Mouse (Mus musculus) spleen, adult 18-20 months (tissue): Measurements from ENCODE around the gene Tubb1.

Source experiments
- DNase-seq, 2 experiments: peaks; one replicate each; pipeline ENCODE4 v3.0.0; 2022; ENCODE audit warnings: mixed read lengths in 2 of 2

Gene Tubb1

DNA sequence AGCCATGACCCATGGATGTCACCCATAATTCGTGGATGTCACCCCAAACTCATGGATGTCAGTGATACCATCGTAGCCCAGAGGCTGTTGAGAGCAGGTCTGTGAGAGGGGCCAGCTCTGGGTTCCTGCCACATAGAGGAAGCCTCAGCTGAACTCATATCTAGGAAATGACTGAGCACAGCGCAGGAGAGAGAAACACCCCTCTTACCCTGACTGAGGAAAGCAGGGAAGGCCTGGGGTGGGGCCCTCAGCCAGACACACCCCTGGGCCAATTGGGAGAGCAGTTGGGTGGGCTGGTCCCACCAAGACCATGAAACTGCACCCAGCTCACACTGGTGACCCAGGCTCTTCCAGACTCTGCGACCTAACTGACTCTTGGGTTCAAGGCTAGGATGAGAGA is at the start of gene Tubb1:
Tubb1 (plus strand) TSS at position 343 of the 400 bp plus-strand sequence.
- no peak for DNase-seq

DNA sequence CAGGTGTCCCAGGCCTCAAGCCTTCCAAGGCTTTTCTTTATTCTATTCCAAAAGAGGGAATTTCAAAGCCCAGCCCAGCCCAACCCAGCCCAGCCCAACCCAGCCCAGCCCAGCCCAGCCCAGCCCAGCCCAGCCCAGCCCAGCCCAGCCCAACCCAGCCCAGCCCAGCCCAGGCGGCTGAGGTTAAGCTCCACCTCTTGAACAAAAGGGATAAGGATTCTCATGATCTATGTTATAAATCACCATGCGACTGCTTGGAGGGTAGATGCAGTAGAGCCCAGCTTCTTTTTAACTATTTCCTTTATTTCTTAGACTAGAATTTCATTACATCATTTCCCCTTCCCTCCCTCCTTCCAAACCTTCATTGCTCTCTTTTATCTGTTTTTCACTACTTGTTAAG is 40.3 kb upstream of the Tubb1 start:
- no peak for DNase-seq

DNA sequence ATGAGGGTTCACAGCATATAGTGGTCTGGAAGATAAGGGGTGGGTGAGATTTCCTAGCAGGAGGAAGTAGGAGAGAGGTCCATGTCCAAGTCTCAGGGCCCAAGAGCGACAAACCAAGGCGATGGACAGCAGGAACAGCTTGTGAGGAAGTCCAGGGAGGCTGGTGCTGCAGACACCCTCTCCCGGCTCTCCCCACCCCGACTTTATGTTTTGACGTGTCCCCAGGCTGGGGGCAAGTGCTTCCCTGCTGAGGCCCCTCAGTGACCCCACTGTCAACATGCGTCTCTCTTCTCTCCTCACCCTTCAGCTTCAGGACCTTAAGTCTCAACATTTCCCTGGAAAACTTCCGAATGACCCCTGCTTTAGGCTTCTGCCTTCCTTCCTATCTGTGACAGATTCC is 37.4 kb upstream of the Tubb1 start:
- DNase-seq: no peak

DNA sequence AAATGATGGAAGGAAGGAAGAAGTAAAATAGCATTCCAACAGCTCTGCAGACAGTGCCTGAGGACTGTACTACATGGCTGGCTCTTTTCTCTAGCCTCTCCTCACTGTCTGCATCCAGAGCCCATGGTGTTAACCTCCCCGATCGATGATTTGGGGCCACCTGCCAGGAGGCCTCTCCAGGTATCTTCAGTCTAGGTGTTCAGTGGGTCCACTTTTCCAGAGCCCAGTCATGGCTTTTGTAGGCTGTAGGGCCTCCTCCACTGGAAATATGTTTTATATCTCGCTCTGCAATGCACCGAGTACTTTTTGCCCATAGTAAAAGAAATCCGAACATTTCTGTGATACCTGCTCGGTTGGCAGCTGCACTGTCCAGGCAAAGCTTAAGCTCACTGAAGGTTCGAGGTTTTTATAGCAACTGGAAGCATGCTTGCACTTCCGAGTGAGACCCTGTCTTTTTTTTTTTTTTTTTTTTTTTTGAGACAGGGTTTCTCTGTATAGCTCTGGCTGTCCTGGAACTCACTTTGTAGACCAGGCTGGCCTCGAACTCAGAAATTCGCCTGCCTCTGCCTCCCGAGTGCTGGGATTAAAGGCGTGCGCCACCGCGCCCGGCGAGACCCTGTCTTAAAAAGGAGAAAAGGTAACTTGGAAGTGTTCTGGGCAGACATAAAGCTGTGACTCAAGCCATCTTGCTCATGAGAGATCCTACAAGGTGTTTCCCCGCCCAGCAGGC is 35.3 kb upstream of the Tubb1 start:
- no peak for DNase-seq

DNA sequence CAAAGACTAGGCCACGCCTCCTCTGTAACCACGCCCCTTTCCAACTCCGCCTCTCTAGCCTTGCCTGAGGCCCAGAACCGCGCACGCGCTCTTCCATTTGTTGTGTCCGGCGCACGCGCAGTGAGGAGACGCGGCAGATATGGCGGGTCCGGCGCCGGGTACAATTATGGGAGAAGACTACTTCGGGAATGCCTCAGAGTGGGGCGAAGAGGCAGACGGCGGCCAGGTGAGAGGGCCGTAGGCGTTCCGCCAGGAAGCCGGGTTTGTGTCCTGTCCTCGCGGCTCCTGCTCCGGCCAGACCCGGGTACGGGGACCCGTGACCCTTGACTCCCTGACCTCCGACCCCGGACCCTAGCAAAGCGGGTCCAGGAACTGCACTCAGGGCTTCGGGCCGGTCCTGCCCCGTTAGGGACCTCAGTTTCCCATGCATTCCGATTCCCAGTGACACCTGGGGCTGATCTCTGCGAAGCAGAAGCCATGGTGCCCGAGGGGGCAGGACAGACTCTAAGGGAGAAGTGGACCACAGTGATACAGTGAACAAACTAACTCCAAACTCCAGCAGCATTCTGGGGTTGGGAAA is 34.7 kb upstream of the Tubb1 start, which contains the start of gene Nelfcd:
Nelfcd (plus strand) TSS at position 74 of the 580 bp plus-strand sequence.
- DNase-seq: peak; percentile 91 to 95

DNA sequence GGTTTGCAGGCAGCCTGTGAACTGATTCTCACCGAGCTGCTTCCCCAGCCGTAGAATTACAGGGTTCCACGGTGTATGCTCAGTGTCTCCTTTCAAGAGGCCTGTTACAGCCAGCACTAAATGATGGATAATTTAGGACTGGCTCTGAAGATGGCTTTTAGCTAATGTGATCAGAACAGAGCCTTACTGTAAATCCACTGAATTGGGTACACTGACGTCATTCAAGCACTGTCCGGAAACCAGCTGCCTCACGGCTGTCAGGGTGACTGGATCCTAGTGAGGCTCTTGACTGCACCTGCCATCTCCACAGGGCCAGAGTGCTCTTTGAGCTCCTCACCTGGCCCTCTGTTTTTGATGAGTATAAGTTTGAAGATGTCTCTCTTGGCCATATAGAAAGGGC is 29.4 kb upstream of the Tubb1 start:
- no peak for DNase-seq

DNA sequence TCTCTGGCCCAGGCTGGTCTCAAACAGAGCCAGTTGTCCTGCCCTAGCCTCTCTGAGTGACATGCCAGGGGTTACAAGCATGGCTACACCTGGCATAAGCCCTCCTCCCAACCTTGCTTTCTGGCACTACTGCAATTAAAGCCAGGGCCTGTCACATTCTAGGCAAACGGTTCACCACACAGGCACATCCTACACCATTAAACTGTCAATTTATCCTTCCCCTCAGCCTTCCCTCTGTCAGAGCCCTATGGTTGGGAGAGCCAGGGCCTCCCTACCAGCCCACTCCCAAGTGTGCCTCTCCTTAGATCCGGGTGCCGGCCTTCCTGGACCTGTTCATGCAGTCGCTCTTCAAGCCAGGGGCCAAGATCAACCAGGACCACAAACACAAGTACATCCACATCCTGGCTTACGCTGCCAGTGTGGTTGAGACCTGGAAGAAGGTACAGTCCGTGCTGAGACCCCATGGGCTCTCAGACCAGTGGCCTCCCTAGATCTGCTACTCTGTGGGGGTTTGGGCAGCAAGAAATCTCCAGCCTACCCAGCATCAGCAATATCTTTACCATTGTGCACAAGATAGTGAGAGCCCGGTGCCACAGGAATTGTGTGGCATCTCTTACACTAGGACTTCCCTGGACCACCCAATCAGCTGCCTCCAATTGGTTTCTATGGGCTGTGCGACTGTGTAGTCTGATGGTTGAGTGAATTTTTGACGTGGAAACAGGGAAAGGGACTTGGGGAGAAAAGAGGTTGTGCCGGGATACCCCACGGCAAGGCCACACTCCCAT is 26.0 kb upstream of the Tubb1 start:
- no peak for DNase-seq

DNA sequence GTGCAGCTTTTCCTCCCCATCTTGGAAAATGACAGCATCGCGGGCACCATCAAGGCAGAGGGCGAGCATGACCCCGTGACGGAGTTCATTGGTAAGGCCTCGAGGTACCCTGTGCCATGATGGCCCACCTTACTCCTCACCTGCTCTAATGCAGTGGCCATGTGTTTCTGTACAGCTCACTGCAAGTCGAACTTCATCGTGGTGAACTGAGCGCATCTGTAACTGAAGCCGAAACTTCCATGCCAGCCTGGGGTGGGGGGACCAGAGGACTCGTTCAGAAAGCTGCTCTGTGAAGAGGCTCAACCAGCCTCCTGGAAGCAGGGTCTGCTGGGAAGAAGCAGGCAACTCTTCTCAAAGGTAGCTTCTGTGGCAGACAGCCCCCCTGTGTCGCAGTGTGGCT is 23.6 kb upstream of the Tubb1 start:
- DNase-seq: no peak

DNA sequence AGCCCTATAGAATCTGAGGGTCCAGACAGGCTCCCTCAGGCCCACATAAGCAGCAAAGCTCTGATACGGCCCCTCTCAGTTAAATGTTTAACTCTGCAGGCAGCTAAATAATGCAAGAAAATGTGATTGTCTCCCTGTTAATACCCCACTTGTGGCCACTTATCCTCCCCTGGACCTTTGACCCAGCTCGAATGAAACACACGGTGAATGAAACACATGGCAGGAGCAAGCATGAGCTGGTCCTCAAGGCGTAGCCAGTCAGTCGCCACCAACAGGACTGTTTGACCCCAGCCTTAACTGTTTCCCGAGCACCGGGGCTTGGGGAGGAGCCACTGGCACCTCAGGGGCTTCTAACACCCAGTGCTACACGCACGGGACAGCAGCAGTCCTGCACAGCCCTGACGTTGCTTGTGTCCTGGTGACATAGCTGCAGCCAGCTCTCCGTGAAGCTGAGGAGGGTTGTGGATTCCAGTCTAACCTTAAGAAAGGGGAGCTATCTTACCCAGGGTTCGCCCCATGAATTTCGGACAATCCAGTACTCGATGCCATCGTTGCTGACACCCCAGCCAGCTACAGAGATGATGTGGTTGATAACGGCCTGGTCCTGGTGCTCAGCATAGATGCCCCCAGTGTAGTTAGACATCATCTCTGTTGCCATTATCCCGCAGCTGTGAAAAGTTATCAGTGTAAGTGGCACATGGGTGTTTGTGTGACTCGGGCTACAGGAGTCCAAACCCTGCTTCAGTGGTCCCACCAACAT is 22.2 kb upstream of the Tubb1 start:
- DNase-seq: no peak

DNA sequence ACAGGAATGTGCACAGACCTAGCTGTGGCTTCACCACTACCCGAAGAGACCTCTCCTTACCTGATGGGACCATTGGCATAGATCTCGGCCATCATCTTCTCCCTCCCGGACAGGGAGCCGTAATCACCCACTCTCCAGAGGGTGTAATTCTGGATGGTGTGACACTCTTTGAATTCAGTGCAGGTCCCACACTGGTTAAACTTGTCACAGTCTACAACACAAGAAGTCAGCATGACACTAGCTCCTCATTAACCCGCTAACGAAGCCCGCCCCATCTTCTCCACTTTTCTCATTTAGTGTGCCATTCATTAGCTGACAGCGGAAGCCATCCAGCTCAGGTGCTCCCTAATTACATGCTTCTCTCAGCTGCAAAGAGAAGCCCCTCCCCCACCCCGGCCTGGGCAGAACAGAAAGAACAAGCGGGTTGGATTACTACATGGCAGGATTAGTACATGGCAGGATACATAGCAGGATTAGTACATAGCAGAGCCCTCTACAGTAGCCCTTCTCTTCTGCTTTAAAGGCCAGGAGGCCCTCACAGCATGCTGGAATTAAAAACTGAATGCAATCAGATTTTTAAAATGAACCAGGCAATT is 21.4 kb upstream of the Tubb1 start:
- DNase-seq: no peak

DNA sequence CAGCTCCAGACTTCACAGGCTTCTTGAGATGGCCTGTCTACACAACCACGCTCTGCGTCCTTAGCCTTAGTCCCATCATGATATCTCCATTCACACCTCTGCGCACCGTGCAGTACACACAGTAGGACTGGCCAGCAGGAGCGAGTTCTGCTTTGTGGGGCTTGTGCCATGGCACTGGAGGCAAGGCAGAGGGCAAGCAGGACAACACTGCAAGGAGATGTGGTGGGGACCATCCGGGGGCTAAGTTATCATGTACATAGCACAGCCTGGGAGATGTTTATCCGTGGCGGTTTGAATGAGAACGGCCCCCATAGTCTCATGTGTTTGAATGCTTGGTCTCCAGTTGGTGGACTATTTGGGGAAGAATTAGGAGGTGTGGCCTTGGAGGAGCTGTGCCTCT is 15.6 kb upstream of the Tubb1 start:
- DNase-seq: no peak

DNA sequence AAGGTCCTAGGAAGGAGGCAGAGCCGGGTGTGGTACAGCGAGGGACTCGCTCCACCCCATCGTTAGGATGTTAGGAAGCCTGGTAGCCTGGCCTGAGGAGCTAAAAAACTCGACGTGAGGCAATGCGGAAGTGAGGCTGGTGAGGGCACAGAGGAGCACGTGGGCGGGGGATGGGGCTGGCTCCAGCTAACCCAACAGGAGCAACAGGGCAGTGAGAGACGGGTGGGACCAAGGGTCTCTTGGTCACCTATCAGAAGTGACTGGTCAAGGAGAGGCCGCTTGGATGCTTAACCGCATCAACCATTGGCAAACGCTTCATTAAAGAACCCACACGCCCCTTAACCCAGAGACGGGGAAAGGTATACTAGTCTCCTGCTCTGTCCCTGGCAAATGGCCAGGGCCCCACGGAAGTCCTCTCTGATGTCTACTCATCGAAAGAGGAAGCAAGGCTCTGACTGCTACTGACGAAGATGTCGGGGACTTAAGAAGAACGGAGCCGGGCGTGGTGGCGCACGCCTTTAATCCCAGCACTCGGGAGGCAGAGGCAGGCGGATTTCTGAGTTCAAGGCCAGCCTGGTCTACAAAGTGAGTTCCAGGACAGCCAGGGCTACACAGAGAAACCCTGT is 14.3 kb upstream of the Tubb1 start:
- DNase-seq: peak; percentile 68 to 70

DNA sequence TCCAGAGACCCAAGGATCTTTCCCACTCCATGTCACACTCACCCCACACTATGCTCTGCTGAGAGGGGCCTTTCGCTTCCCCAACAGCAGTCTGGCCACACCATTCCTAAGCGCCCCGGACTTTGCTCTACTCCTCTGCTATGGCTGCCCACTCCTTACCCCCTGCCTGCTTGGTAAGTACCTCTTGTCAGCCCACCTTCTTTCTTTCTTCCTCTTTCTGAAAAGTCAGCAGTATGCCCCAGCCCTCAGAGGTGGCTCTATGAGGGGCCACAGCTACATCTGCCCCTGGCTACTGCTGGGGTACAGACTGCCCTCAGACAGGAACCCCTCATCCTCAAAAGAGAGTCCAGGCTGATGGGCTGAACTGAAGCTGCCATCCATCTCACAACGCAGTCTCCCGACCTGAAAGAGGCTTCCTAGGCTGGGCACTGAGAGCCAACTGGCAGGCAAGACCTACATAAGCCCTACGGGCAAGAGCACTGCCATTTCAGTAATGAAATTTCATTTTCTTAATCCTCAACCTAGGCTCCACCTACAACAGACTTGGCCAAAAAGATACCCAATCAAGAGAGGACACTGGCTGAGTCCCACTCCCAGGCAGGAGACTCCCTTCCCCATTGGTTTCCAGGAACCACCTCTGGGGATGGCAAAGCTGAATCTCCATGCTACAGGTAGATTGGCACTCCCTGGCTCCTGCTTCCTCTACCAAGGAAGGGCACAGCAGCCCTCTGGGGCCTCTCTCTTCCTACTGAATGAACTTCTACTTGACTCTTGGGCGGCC is 13.4 kb upstream of the Tubb1 start:
- DNase-seq: peak; percentile 23 to 33

DNA sequence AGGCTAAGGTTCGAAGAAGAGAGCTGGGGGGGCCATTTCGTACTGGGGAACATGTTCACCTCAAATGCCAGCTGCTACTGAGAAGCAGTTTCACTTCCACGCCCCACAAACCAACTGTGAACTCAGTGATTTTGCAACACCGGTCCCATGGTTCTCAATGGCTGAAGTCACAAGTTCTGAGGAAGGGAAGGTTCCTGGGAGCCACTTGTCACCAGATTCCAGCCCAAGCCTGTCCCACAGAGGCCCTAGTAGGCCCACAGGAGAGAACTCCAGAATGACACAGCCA is 12.9 kb upstream of the Tubb1 start:
- peak; percentile 60 to 62 for DNase-seq

DNA sequence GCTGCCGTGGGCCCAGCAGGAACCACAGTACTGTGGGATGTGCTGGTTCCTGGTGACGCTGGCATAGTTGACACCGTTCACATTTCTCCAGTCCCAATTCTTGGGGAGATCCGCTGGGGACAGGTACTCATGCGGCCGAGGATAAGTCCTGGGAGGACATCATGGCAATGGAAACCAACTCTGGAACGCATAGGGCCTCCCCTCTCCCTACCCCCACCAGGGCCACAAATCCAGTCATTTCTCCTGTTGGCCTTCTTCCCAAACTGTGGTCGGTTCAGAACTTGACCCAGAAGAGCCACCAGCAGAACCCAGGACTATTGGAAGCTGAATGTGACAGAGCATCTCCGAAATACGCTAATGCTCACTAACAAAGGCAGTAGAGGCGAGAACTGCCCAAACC is 12.3 kb upstream of the Tubb1 start:
- no peak for DNase-seq

DNA sequence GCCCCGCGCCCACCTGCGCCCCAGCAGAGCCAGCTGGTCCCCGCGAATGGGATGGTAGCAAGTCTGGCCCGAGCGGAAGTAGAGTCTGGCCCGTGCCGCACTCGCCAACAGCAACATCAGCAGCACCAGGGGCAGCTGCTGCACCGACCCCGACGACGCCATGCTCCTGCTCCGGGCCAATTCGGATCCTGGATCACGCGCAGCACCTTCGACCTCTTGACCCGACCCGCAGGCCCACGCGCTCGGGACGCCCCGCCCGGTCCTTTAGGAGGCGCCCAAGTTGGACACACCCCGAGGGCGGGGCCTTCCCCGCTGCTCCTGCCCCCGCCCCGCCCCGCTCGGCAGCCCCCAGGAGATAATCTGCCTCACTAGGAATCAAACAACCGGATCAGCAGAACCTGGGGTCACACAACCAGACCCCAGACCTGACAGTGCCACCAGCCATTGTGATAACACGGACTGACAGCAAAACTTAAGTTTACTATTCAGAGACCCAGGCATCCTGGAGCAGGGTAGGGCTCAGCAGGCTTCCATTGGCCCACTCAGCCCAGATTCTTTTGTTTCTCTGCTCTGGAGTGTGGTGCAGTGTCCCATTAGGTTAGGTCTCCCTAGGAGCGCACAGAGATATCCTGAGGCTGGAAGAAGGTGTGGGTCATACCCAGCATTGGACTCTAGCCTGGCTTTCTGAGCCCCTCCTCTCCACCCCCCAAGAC is 11.6 kb upstream of the Tubb1 start, which contains the start of gene Ctsz:
Ctsz (minus strand) TSS at position 303 of the 713 bp plus-strand sequence.
- DNase-seq: peak; percentile 70 to 86

DNA sequence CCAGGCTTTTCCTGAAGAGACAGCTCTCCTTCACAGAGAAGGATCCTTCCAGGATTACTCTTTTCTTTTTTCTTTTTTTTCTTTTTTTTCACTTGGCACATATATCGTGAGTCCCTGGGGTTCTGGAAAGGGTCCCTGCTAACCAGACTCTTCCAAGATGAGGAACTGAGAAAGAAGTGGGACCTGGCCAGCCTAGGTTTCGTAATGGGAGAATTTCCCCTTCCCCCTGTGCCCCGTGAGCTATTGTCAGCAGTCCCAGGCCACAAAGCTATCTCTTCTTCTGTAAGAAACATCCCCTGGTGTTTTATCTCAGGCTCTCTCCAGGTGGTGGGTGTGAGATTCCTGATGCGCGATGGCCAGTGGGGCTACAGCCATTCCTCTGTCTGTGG is 11.1 kb upstream of the Tubb1 start:
- no peak for DNase-seq

DNA sequence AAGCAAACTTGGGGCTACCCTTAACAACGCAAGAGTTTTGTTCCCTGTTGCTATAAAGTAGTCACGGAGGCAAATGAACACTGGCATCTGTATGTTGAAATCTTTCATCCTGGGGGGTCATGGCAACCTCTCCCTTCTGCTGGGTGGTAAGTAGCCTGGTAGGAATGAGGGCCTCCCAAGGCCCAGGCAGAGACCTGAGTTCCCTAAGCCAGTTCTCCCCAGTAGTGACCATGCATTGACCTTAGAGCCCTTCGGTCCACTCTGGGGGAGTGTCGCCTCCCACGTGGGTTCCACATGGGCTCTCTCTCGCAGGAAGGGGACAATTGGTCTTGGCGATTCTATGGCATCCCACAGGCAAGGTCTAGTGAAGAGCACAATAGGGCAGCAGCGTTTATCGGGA is 10.5 kb upstream of the Tubb1 start:
- no peak for DNase-seq

DNA sequence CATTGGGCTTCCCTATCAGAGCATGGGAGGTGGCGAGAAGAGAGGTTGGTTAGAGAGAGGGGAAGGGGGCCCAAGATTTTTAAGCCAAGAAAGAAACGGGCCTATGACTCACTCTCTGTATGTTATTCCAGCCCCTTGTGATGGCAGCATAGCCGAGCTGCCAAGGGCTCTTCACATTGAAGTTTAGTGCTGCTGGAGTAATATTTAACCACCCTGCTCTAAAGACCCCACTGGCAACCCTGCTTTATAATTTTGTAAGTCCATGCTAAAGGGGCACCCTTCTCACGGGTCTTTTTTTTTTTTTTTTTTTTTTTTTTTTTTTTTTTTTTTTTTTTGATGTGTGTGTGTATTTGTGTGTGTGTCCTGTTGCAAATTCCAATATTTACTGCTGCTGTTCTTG is 8.6 kb upstream of the Tubb1 start:
- DNase-seq: no peak

DNA sequence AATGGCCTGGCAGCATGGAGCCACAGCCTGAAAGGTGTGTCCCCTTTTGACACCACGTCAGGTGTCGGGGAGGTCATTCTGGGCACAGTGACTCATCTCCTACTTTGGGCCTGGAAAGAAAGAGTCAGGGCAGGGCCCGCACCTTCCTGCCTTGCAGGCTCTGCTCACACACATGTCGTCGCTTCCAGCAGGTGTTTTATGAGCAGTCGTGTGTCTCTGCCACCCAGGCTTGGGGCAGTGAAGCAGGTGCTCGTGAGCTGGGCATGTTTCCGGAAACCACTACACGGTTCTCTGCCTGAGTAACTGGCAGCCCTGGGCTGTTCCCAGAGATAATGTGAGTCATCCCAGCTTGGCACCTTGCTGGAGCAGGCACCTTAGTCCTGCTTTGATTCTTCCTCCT is 8.0 kb upstream of the Tubb1 start:
- DNase-seq: no peak

DNA sequence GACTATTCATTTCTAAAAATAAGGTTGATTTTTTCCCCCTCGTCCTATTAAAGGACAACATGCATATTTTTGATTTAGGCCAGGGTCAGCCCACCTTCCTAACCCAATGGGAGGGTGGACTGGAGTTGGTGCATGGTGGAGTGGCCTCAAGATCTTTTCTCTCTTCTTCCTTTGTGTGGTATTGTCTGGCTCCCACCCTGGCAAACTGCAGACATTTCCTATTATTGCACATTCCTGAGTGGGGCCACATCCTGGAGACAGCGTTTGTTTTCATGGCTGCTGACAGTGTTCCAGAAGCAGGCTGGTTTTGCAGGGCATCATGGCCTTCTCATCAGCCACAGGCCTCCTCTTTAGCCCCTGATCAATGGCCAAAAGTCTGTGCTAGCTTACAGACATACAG is 7.4 kb upstream of the Tubb1 start:
- DNase-seq: no peak
